Mouse (Mus musculus) spleen, postnatal 10 days (tissue): ENCODE measurements around the gene Atxn1.
A peak's percentile ranks its signal among the peaks of the same experiment; 100 is the strongest.

Experiments used
- DNase-seq, 2 experiments: peaks; one replicate each; pipeline ENCODE4 v3.0.0; 2021 to 2022; ENCODE audit warnings: low spot score in 2 of 2

Gene Atxn1

GRCm38 (mm10) chr13:45724507-45725259 is 240.1 kb downstream of the Atxn1 start:
- DNase-seq = no peak

DNA sequence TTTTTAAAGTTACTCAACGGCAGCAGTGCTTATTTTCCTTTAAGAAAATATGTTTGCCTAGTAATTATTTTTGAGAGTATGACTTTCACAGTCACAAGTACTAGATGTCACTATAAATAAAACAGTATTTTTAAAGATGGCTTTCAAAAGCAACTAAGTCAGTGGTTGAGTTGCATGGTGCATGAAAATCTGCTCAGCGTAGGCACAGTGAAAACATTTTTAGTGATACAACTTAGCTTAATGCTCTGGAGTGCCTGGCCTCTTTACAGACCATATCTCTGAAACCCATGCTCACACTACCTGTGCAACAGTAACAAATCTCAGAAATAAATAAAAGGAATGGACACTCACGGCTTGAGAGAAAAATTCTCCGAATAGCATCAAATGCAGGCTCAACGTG is 241.9 kb downstream of the Atxn1 start:
- DNase-seq = no peak

DNA sequence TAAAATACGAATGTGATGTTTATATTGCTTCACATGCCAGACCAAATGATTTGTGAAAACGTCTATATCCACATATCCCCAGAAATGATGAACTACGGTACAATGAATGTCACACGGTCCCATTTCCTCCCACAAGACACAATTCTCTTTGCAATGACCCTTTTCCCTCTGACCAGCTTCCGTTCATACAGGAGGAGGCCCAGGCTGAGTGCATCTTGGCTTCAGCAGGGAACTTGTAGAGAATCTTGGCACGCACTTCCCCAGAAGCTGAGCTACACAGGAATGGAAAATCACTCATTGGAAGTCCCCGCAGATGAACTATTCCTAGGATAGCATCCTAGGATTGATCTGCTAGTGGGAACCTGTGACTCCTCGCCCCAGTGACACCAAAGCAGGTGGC is 243.2 kb downstream of the Atxn1 start:
- no peak for DNase-seq

DNA sequence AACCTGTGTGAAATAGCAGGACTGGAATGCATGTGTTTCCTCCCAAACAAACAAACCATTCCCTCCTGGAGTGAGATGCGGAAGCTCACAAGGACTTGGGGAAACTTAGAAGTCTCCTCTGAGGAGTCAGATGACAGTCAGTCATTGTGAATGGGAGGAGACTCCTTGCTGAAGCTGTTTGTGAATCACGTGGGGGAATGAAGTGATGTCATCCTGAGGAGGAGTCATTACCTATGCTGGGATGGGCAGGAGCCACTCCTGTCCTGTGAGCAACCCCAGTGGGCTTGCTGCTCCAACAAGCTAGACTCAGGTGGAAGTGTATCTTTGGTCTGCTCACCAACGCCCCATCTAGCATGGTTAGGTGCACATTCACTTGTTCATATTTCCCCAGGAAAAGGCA is 246.0 kb downstream of the Atxn1 start:
- no peak for DNase-seq

DNA sequence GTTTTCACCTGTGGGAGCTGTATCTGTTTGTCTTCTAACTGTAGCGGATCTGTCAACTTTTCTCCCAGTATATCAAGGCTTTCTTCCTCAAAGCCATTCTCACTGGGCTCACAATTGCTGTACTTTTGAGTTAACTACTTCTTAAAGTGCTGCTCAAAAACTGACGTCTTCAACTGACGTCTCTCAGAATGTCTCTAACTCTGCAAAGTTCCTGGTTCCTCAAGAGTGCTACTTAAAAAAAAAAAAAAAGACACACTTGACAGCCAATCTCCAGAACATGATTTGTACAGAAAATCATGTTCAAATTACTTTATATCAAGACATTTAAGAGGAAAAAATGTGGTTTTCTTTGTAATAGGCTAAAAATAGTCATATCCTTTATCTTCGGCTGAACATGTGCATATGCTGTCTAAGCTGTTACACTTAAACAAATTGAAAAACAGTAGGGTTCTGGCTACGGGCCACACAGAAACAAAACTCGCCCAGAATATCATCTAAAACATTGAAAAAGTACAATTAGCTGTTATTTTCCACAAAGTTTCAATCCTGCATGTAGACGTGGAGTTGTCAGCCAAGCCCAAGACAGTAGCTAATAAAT is 249.1 kb downstream of the Atxn1 start:
- no peak for DNase-seq

- no peak for DNase-seq
These were observed 254.8 kb downstream of the Atxn1 start for GRCm38 (mm10) chr13:45710041-45710440.

- no peak for DNase-seq
These were observed 255.4 kb downstream of the Atxn1 start for GRCm38 (mm10) chr13:45709402-45709801.

DNA sequence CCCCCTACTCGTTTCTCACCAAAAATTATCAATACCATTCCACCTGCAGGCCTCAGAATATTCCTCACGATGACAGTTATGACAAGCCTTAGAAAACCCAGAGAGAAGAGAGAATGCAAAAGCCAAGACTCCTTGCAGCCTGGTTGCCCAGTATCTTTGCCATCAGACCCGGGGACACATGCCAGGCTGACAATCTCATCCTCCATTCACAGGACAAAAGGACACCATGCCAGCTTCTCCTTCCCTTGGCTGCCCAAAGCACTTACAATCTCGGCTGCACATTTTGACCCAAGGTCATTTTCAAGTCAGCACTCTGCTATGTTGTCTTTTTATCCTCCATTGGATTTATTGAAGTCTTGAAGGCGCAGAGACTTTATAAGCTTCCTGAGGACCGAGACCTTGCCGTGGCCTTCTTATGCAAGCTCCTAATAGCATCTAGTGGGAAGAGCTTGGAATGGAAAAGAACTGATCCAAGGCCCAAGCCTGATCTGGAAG is 263.5 kb downstream of the Atxn1 start:
- no peak for DNase-seq

GRCm38 (mm10) chr13:45698982-45699381 is 265.8 kb downstream of the Atxn1 start:
- DNase-seq = no peak

GRCm38 (mm10) chr13:45696009-45696408 is 268.8 kb downstream of the Atxn1 start:
- no peak for DNase-seq

- DNase-seq = no peak
These were observed 269.8 kb downstream of the Atxn1 start for GRCm38 (mm10) chr13:45694921-45695437.

- DNase-seq = no peak
These were observed 270.9 kb downstream of the Atxn1 start for GRCm38 (mm10) chr13:45693953-45694352.

- peak in 1 of 2 experiments; percentile 16 for DNase-seq
These were observed 271.3 kb downstream of the Atxn1 start for GRCm38 (mm10) chr13:45693534-45693933.

DNA sequence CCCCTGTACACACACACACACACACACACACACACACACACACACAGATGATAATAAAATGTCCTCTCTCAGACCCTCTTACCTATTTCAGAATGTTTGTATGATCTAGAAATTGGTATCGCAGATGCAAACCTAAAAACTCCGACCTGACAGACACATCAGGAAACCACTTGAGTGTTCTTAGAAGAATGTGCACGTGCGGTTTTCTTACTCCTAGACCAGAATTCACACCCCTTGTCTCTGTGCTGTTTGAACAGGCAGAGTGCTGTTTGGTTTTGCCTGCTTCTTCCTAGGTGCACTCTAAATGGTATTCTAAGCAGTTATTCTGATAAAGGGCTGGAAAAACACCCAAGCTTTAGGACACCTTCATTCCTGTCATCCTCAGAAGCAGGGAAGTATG is 271.7 kb downstream of the Atxn1 start:
- DNase-seq = no peak

GRCm38 (mm10) chr13:45692440-45692839 is 272.4 kb downstream of the Atxn1 start:
- DNase-seq = no peak

DNA sequence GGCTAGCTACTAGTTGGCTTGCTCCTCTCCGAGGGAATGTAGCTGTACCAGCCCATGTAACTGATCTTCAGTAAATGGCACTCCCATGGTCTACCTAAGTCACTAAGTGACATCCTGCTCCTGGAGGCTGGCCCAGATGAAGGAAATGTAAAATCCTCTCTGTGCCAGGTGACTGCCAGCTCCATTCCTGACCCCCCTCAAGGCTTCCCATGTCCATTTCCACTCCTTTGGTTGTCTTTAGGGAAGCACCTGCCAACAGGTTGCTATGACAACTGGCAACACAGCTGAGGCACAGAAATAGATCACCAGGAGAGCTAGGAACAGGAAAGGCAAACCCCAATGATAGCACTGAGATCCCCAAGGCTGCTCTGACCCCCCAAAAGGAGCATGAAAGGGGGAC is 274.4 kb downstream of the Atxn1 start:
- DNase-seq = no peak

- DNase-seq = no peak
These were observed 275.9 kb downstream of the Atxn1 start for GRCm38 (mm10) chr13:45688864-45689263.

- no peak for DNase-seq
These were observed 277.2 kb downstream of the Atxn1 start for GRCm38 (mm10) chr13:45687581-45687980.

- DNase-seq = no peak
These were observed 278.6 kb downstream of the Atxn1 start for GRCm38 (mm10) chr13:45686309-45686582.

- no peak for DNase-seq
These were observed 279.1 kb downstream of the Atxn1 start for GRCm38 (mm10) chr13:45685575-45686308.

DNA sequence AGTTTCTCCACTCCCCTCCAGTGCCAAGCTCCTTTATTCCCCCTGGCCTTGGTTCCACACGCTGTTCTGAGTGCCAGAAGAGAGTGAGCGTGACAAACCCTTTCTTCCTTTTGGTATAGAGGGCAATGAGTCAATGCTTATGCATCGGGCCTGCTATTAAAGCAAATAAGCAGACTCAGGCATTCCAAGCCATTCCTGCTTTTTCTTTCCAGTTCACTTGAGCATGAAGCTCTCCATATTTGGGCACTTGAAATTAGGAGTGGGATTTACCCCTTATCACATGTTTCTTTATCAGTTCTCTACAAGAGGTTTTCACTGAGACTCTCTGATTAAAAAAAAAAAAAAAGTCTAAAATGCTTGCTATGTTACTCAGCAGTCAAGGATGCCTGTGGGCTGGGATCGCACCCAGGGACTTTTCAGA is 279.9 kb downstream of the Atxn1 start:
- DNase-seq = no peak

DNA sequence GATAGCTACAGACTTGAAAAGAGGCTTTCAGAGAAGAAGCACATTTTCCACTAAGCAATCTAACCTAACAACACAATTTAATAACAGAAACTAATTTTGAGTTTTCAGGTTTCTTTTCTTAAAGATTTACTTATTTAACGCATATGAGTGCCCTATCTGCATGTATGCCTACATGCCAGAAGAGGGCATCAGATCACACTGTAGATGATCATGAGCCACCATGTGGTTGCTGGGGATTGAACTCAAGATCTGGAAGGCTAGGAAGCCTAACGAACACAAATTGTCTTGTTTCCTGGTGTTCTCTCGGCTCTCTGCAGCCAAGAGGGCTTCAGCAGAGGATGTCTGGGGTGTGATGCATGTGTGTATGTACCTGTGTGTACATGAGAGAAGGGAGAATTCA is 280.8 kb downstream of the Atxn1 start:
- no peak for DNase-seq

DNA sequence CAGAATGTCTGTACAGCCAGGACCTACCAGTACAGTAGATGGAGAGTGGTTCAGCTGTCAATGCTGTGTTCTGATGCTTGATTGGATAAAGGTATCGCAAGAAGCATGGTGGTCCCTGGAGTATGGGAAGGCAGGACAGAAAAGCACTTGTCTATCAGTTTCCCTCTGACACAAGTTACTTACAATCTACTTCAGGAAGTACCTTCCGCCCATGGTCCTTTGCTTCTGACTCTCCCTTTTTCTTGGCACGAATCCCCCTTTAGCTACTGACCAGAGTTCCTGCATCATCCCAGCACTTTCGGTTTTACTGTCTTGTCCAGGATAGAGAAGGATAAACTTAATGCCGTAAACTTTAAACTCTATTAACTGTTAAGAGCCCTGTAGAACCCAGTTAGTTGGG is 283.6 kb downstream of the Atxn1 start:
- DNase-seq = no peak
